Mouse (Mus musculus): ENCODE measurements around the gene Rad18. TPM values are rescaled to one million over a fixed set of nuclear protein-coding genes. Genes with fewer than 3 reads are reported as not detected.
"Not testable (repeated sequence)": the region's sequence is repeated elsewhere in the genome, so short reads cannot be mapped to it uniquely, and the experiment has no call there.

The Rad18 gene
- polyA plus RNA-seq, 1 experiment from 2014 or later: 64.2 TPM

DNA sequence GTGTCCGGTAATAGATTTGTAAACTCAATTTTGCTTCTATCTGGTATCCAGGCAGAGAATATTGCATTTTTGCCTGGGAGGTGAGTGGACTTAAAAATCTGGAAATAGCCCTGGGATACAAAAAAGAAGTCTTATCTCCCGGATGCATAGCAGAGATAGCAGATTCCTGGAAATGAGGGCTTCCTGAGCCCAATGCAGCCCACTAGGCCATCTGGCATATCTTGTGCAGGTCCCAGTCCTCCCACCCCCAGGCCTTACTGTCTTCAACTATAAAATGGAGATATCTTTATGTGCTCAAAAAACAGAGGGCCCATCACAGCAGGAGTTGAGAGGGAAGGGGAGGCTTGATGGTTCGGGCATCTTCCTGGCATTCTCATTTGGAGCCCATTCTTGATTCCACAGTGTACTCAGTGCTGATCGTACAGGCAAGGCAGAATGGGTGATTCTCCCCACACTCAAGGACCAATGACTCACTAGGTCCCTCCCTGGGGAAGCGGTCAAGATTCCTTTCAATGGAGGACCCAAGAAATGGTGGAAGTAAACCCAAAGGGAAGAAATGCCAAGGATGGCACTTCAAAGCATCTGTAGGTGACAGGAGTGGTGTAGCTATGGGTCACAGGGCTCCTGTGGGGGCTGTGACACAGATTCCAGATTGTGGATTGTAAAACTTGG lies 24.1 kb upstream of the Rad18 start:
- WGBS: 91% methylated on average over 5 of the region's 5 CpGs

DNA sequence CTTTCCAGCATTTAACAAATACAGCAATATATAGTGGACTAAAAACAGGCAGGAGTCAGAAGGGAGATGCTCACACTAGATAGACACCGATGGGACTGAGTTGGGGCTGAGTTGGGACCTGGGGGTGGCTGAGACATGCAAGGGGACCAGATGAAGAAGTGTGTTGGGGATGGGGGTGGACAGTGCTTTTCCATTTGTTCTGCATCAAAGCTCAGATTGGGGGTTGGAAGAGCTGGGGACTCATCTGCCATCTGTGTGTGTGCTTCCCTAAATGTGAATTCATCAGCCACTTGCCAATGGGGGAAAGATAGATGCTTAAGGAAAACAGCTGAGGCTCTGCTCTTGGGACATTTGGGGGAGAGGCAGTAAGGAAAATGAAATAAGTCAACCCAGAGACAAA lies 23.5 kb upstream of the Rad18 start:
- WGBS: 95% methylated on average over 1 of the region's 1 CpGs
- Histone ChIP-seq H3K27me3 (ENCODE audit: poor library complexity, severe bottlenecking) (no peaks in the 10 kb centered on the region), H3K4me1 (0 out of 2 replicates have a peak, but pooled peaks cover 5% of the 10 kb centered on the region), H3K4me3 (no peak overlapping the region), H3K9me3 (no peaks in the 10 kb centered on the region), H3K27ac (no peak overlapping the region), H3K36me3 (replicated peaks) (peaks cover 53% of the 10 kb centered on the region)
- no peak for DNase-seq (ENCODE audit: extremely low spot score, low spot score)

More for the DNA sequence above, 24.1 kb upstream of the Rad18 start:
- Histone ChIP-seq H3K27me3 (ENCODE audit: poor library complexity, severe bottlenecking) (no peaks in the 10 kb centered on the region), H3K36me3 (replicated peaks) (peaks cover 58% of the 10 kb centered on the region), H3K4me3 (no peak overlapping the region), H3K27ac (no peak overlapping the region), H3K9me3 (no peaks in the 10 kb centered on the region), H3K4me1 (0 out of 2 replicates have a peak, but pooled peaks cover 5% of the 10 kb centered on the region)
- DNase-seq (ENCODE audit: extremely low spot score, low spot score): no peak

DNA sequence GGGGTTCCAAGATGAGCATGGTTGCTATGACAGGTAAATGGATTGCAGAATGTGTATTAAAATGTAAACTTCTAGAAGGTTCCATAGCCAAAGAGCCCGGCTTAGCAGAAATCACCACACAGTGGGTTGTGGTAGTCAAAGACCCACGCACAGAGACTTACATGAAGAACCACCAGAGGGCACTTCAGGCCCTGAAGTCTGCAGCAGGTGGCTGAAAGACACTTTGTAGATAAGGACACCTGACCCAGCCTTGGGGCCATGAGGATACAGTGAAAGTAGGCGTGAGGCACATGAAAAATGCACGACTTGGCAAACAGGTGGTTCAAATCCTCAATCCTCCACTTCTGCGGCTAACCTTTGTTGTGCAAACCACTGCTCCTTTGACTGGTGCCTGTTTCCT lies 20.7 kb upstream of the Rad18 start:
- H3K4me1 ChIP-seq: no peaks in the 10 kb centered on the region
- DNase-seq (ENCODE audit: extremely low spot score, low spot score): no peak
- H3K36me3 ChIP-seq (replicated peaks): peaks cover 31% of the 10 kb centered on the region
- no peak overlapping the region for H3K27ac ChIP-seq
- peaks cover 3% of the 10 kb centered on the region; the same call in 1 of the 2 replicates for H3K9me3 ChIP-seq
- no peak overlapping the region for H3K4me3 ChIP-seq
- H3K27me3 ChIP-seq (ENCODE audit: poor library complexity, severe bottlenecking): no peaks in the 10 kb centered on the region
- WGBS: 69% methylated on average over 5 of the region's 5 CpGs

DNA sequence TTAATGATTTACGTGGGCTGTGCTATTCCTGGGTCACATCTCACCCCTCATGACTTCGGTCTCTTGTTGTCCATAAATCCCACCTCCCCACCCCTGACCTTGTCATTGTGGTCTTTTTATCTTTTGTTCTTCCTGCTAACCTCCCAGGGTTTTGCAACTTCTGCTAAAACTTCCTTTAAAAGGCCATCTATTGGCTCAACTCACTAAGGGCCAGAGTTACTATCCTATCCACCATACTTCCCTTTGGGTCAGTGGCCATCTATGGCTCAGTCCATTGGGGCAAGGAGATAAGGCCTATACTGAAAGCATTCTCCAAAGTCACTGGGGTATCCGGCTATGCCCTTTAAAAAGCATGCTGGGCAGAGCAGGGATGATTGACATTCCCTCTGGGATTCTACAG lies 17.5 kb upstream of the Rad18 start:
- Histone ChIP-seq H3K4me3 (no peak overlapping the region), H3K9me3 (peaks cover 7% of the 10 kb centered on the region; the same call in 1 of the 2 replicates), H3K4me1 (no peaks in the 10 kb centered on the region), H3K27me3 (ENCODE audit: poor library complexity, severe bottlenecking) (no peaks in the 10 kb centered on the region), H3K27ac (no peak overlapping the region), H3K36me3 (replicated peaks) (peaks cover 2% of the 10 kb centered on the region; the same call in 1 of the 2 replicates)
- no peak for DNase-seq (ENCODE audit: extremely low spot score, low spot score)
- 89% methylated on average over 3 of the region's 3 CpGs for WGBS

DNA sequence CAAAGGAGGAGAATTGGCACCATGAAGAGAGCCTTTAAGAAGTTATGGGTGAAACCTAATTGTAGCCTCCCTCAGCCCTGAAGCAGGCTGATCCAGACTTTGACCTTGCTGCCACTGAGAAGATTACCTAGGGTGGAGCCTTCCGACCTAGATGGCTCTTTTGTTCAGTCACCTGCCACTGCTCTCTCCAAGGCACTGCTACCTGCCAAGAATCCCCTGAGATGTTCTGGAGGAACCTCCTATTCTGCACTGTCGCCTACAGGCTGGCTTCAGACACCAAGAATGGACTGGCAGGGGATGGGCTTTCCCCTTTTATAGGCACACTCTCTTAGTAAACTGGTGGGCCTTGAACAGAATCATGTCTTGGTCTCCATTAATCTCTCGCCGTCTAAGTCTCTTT lies 5.8 kb upstream of the Rad18 start:
- H3K36me3 ChIP-seq (replicated peaks); H3K27ac ChIP-seq; H3K4me1 ChIP-seq; DNase-seq (ENCODE audit: extremely low spot score, low spot score); H3K4me3 ChIP-seq; H3K9me3 ChIP-seq; H3K27me3 ChIP-seq (ENCODE audit: poor library complexity, severe bottlenecking): not testable (repeated sequence)
- WGBS: 86% methylated on average over 4 of the region's 4 CpGs

DNA sequence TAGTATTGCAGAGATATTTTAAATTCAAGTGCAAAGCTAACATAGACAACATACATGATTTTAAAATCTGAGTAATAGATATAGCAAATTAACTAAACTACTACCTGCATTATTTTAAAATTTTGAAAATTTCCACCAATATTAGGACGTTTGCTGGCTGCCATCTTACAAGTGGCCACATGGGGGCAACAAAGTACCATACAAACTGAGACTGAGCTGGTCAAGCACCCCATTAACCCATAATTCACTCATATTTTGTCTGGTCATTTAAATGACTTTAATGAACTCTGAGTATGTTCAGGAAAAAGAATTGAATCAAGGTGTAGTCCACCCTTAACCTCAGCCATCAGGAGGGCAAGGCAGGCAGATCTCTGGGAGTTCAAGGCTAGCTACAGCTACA lies 3.9 kb upstream of the Rad18 start:
- 0 out of 2 replicates have a peak overlapping the region, but pooled peaks have one; percentile 15 for H3K27ac ChIP-seq
- H3K9me3 ChIP-seq: peaks cover 2% of the 10 kb centered on the region; the same call in 1 of the 2 replicates
- 0% methylated on average over 1 of the region's 1 CpGs for WGBS
- peaks cover 16% of the 10 kb centered on the region for H3K4me1 ChIP-seq
- H3K4me3 ChIP-seq: no peak overlapping the region
- DNase-seq (ENCODE audit: extremely low spot score, low spot score): peak; percentile 56
- H3K36me3 ChIP-seq (replicated peaks): no peaks in the 10 kb centered on the region
- peaks cover 9% of the 10 kb centered on the region for H3K27me3 ChIP-seq (ENCODE audit: poor library complexity, severe bottlenecking)

DNA sequence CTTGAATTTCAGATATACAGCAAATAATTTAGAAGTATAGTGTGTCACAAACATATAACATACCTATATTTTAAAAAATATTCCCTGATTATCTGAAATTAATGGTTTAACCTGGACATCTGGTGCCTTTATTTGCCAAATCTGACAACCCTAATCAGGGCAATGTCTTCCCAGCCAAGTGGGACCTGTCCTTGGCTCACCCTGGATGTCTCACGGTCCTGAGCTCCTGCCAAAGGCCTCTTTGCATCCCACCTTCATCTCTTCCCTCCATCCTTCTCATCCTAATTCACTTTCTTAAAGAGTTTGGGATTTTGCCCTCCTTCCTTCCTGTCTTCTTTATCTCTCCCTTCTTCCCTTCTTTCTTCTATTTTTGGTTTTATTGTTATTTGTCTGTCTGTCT lies 2.6 kb upstream of the Rad18 start:
- peaks cover 9% of the 10 kb centered on the region for H3K27me3 ChIP-seq (ENCODE audit: poor library complexity, severe bottlenecking)
- WGBS: 73% methylated on average over 1 of the region's 1 CpGs
- no peak for DNase-seq (ENCODE audit: extremely low spot score, low spot score)
- H3K27ac ChIP-seq: no peak overlapping the region
- H3K36me3 ChIP-seq (replicated peaks): no peaks in the 10 kb centered on the region
- no peaks in the 10 kb centered on the region for H3K9me3 ChIP-seq
- H3K4me3 ChIP-seq: no peak overlapping the region
- peaks cover 24% of the 10 kb centered on the region for H3K4me1 ChIP-seq

DNA sequence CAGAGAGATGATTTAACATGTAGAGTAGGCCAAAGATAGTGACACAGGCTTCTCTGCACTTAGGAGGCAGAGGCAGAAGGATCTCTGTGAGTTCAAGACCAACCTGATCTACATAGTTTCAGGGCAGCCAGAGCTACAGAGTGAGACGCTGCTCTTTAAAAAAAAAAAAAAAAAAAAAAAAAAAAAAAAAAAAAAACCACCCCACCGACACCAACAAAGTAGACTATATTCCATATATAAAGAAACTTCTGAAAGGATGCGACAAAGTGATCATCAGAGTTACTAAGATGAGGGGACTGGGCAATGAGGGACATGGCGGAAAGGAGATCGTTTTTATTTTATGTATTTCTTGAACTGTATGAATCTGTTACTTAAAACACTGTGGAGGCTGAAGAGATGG lies 2.0 kb downstream of the Rad18 start:
- Histone ChIP-seq H3K27me3 (ENCODE audit: poor library complexity, severe bottlenecking) (peaks cover 9% of the 10 kb centered on the region), H3K27ac (no peak overlapping the region), H3K4me3 (no peak overlapping the region), H3K9me3 (no peaks in the 10 kb centered on the region), H3K4me1 (peaks cover 28% of the 10 kb centered on the region), H3K36me3 (replicated peaks) (peaks cover 38% of the 10 kb centered on the region)
- DNase-seq (ENCODE audit: extremely low spot score, low spot score): no peak
- WGBS: 93% methylated on average over 5 of the region's 5 CpGs

DNA sequence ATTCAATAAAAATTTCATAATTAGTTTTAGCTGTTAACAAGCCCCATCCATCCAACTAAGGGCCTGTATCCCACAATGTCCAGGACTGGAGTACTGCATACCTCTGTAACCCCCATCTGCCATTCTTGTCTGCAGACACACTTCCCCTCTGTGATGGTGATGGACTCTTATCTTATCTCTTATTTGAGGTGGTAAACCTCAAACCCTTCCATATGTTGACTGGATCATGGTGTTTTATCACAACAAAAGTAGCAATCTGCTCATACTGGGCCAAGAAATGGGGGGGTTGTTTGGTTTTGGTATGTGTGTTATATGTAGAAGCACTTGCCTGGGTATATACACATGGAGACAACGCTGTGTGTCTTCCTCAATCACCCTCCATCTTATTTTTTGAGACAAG lies 5.0 kb downstream of the Rad18 start:
- Histone ChIP-seq H3K4me1 (peaks cover 20% of the 10 kb centered on the region), H3K9me3 (no peaks in the 10 kb centered on the region), H3K36me3 (replicated peaks) (peaks cover 63% of the 10 kb centered on the region), H3K27me3 (ENCODE audit: poor library complexity, severe bottlenecking) (no peaks in the 10 kb centered on the region), H3K4me3 (no peak overlapping the region), H3K27ac (no peak overlapping the region)
- no peak for DNase-seq (ENCODE audit: extremely low spot score, low spot score)
- WGBS: 94% methylated on average over 1 of the region's 1 CpGs

DNA sequence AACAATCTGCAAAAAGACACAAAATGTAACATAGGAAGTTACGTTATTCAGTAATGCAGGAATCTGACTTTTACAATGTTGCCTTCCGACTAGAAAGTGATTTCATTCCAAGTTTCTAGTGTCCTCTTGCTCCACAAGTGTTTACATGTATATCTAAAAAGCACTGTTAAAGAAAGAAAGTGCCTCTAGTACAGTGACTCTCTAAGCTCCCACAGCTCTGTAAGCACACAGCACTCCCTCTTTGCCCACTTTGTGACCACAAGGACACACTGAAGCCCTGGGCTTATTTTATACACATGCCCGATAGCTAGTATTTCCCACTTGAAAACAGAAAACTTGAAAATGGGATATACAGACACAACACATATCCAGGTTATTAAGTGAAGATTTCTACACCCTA lies 8.5 kb downstream of the Rad18 start:
- H3K36me3 ChIP-seq (replicated peaks): peaks cover 88% of the 10 kb centered on the region
- no peaks in the 10 kb centered on the region for H3K27me3 ChIP-seq (ENCODE audit: poor library complexity, severe bottlenecking)
- no peak for DNase-seq (ENCODE audit: extremely low spot score, low spot score)
- 97% methylated on average over 3 of the region's 3 CpGs for WGBS
- no peaks in the 10 kb centered on the region for H3K4me1 ChIP-seq
- no peak overlapping the region for H3K4me3 ChIP-seq
- H3K27ac ChIP-seq: no peak overlapping the region
- no peaks in the 10 kb centered on the region for H3K9me3 ChIP-seq

DNA sequence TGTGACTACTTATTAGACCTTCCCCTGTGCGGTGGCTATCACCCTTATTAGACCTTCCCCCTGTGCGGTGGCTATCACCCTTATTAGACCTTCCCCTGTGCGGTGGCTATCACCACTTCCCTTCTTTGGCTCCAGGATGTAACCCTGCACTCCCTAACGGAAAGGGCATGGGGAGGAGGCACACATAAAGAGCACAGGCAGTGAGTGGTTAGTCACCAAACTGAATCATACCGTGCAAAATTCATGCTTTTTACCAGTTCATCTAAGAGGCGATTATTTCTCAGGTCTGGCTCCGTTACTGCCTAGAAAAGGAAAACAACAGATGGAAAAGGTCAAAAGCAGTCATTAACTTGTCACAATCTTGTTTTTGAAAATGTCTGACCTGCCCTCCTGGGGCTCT lies 10.0 kb downstream of the Rad18 start:
- Histone ChIP-seq H3K9me3 (no peaks in the 10 kb centered on the region), H3K4me3 (no peak overlapping the region), H3K4me1 (no peaks in the 10 kb centered on the region), H3K27ac (no peak overlapping the region), H3K36me3 (replicated peaks) (peaks cover 85% of the 10 kb centered on the region), H3K27me3 (ENCODE audit: poor library complexity, severe bottlenecking) (no peaks in the 10 kb centered on the region)
- DNase-seq (ENCODE audit: extremely low spot score, low spot score): no peak
- 93% methylated on average over 7 of the region's 7 CpGs for WGBS

DNA sequence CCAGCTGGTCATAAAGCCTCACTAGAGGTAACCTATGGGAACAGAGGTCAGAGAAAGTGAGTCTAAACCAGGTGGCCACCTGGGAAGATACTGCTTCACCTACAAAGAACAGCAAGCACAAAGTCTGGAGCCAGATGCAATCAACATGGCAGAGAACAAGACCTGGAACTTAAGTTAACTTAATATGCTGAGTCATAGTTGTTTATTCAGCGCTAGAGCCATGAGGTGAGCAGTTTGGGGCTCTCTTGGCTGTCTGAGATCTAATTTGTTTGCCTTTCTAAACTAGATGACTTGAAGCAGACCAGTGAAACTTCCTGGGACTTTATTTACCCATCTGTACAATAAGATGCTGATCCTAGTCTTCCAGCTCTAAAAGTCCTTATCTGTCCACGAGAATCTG lies 12.4 kb downstream of the Rad18 start:
- no peak overlapping the region for H3K4me3 ChIP-seq
- H3K4me1 ChIP-seq: no peaks in the 10 kb centered on the region
- no peak for DNase-seq (ENCODE audit: extremely low spot score, low spot score)
- H3K9me3 ChIP-seq: no peaks in the 10 kb centered on the region
- WGBS: 91% methylated on average over 2 of the region's 2 CpGs
- no peak overlapping the region for H3K27ac ChIP-seq
- H3K27me3 ChIP-seq (ENCODE audit: poor library complexity, severe bottlenecking): no peaks in the 10 kb centered on the region
- peaks cover 86% of the 10 kb centered on the region for H3K36me3 ChIP-seq (replicated peaks)

DNA sequence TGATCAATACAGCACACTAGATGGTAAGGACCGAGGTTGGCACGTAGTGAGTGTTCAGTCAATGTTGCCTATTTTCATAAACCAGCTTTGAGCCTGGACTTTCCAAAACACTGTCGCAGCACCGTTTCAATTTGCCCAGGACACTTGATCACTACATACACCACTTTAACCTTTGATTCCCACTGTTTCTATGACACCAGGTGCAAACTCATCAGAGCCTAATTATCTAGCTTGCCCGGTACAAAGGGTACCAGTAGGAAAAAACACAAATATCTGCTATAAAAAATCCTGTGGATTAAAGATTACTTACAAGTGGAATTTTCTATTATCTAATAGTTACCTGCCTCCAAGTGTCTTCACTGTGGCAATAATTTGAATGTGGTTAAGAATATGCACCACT lies 64.4 kb downstream of the Rad18 start:
- no peak overlapping the region for H3K4me3 ChIP-seq
- WGBS: 94% methylated on average over 5 of the region's 5 CpGs

DNA sequence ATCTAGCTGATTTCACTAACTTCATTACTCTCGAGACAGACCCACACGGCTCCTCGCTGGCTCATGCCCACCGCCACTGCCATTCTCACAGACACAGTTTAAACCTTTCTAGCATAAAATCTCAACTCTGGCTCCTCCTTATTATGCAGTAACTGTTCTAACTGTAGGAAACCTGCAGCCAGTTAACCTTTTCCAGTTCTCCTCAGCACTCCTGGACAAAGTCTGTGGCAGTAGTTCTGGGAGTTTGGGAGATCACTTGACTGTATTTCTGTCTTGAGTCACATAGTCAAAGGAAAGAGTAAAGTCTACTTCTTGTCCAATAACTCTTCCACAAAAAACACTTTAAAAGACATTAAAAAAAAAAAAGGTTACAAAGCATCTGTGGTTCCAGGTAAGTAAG lies 66.2 kb downstream of the Rad18 start:
- no peaks in the 10 kb centered on the region for H3K27me3 ChIP-seq (ENCODE audit: poor library complexity, severe bottlenecking)
- H3K36me3 ChIP-seq (replicated peaks): peaks cover 55% of the 10 kb centered on the region

More for the DNA sequence above, 64.4 kb downstream of the Rad18 start:
- Histone ChIP-seq H3K27me3 (ENCODE audit: poor library complexity, severe bottlenecking) (no peaks in the 10 kb centered on the region), H3K9me3 (no peaks in the 10 kb centered on the region), H3K27ac (no peak overlapping the region), H3K36me3 (replicated peaks) (peaks cover 49% of the 10 kb centered on the region), H3K4me1 (no peaks in the 10 kb centered on the region)
- DNase-seq (ENCODE audit: extremely low spot score, low spot score): no peak

More for the DNA sequence above, 66.2 kb downstream of the Rad18 start:
- no peak overlapping the region for H3K27ac ChIP-seq
- no peak overlapping the region for H3K4me3 ChIP-seq
- no peaks in the 10 kb centered on the region for H3K9me3 ChIP-seq
- no peaks in the 10 kb centered on the region for H3K4me1 ChIP-seq
- no peak for DNase-seq (ENCODE audit: extremely low spot score, low spot score)
- 98% methylated on average over 4 of the region's 4 CpGs for WGBS

All from forebrain, embryonic 10.5 days (tissue).